Mouse (Mus musculus): Measurements from ENCODE around the gene Sufu. TPM values are rescaled to one million over a fixed set of nuclear protein-coding genes. Genes with fewer than 3 reads are reported as not detected.

The Sufu gene
- polyA plus RNA-seq, 2 experiments, result 30.6 to 35.5 TPM

DNA sequence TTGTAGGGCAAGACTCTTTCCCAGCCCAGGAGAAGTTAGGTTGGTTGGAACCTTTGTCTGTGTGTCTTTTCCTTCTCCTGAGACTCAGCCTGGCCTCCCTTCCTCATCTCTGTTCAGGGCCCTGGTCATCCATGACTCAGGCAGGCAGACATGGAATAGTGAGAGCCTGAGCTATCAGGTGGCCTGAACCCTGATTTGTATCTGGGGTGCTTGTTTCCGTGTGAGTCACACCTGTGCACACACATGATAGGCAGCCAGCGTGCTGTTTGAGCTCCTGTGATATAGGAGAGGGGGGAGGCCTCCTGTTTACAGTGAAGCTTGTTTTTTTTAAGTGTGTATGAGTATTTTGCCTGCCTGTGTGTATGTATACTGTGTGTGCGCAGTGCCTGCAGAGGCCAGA lies 112.5 kb downstream of the Sufu start:
- Histone ChIP-seq H3K4me3 (replicated peaks; ENCODE audit: low read length) (no peak overlapping the region), H3K36me3 (ENCODE audit: control insufficient read depth, insufficient read depth, low read length) (peaks cover 80% of the 10 kb centered on the region), H3K4me2 (replicated peaks; ENCODE audit: low read depth, low read length, severe bottlenecking) (no peak overlapping the region), H3K27me3 (ENCODE audit: control insufficient read depth, insufficient read depth, low read length) (no peaks in the 10 kb centered on the region), H3K4me1 (ENCODE audit: control insufficient read depth, insufficient read depth, low read length) (peaks cover 40% of the 10 kb centered on the region), H3K27ac (replicated peaks; ENCODE audit: low read depth, low read length) (no peak overlapping the region), H3K9ac (ENCODE audit: low read depth, low read length, severe bottlenecking) (no peak overlapping the region), H3K9me3 (ENCODE audit: control insufficient read depth, low read length) (no peaks in the 10 kb centered on the region)
- no peak for TF ChIP-seq POLR2A (IDR thresholded peaks at IDR 0.05; ENCODE audit: borderline replicate concordance, extremely low read depth, insufficient read depth, insufficient read length)
- no peak for ATAC-seq (ENCODE audit: low FRiP score, low read depth)
- whole genome bisulfite sequencing, result 55% methylated on average over 3 of the region's 3 CpGs
- no peak for DNase-seq (ENCODE audit: low spot score)

DNA sequence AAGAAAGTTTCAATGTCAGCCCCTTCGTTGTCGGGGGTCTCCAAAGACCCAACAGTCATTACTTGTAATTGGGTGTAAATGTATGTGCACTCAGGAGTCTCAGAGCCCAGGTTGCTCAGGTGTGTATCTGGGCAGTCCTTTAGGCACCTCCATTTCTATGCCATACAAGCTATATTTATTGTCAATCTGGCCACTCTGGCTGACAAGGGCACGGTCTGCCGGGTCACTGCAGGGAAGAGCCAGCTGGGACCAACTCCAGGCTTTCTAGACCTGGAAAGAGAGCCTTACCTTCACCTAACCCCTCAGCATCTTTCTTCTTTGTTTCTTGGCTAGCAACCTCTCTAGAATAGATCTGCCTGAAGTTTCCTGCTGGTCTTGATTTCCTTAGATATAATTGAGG lies 113.0 kb downstream of the Sufu start:
- H3K4me1 ChIP-seq (ENCODE audit: control insufficient read depth, insufficient read depth, low read length), result peaks cover 34% of the 10 kb centered on the region
- H3K36me3 ChIP-seq (ENCODE audit: control insufficient read depth, insufficient read depth, low read length), result peaks cover 86% of the 10 kb centered on the region

DNA sequence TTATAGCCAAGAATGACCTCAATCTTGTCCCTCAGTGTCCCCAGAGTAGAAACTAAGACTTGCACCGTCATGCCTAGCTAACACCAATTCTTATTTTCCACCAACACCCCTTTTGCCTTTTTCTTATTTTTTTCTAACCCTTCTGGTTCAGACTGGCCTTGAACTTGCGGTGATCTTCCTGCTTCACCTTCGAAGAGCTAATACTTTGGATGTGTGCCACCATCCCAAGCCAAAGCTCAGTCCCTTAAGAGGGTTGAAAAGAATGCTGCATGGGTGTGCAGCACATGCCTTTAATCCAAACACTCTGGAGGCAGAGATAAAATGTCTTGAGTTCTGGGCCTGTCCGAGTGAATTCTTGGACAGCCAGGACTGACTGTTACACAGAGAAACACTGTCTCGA lies 113.7 kb downstream of the Sufu start:
- no peak overlapping the region for H3K4me3 ChIP-seq (replicated peaks; ENCODE audit: low read length)
- no peak overlapping the region for H3K27ac ChIP-seq (replicated peaks; ENCODE audit: low read depth, low read length)
- 77% methylated on average over 5 of the region's 5 CpGs for WGBS
- ATAC-seq (ENCODE audit: low FRiP score, low read depth) (no peak), DNase-seq (ENCODE audit: low spot score) (no peak)
- H3K27me3 ChIP-seq (ENCODE audit: control insufficient read depth, insufficient read depth, low read length), result no peaks in the 10 kb centered on the region
- peaks cover 89% of the 10 kb centered on the region for H3K36me3 ChIP-seq (ENCODE audit: control insufficient read depth, insufficient read depth, low read length)
- no peak for TF ChIP-seq POLR2A (IDR thresholded peaks at IDR 0.05; ENCODE audit: borderline replicate concordance, extremely low read depth, insufficient read depth, insufficient read length)
- no peak overlapping the region for H3K4me2 ChIP-seq (replicated peaks; ENCODE audit: low read depth, low read length, severe bottlenecking)
- H3K9me3 ChIP-seq (ENCODE audit: control insufficient read depth, low read length), result no peaks in the 10 kb centered on the region
- H3K4me1 ChIP-seq (ENCODE audit: control insufficient read depth, insufficient read depth, low read length), result peaks cover 28% of the 10 kb centered on the region
- H3K9ac ChIP-seq (ENCODE audit: low read depth, low read length, severe bottlenecking), result no peak overlapping the region

More for the DNA sequence above, 113.0 kb downstream of the Sufu start:
- Histone ChIP-seq H3K27me3 (ENCODE audit: control insufficient read depth, insufficient read depth, low read length) (no peaks in the 10 kb centered on the region), H3K27ac (replicated peaks; ENCODE audit: low read depth, low read length) (no peak overlapping the region), H3K9ac (ENCODE audit: low read depth, low read length, severe bottlenecking) (no peak overlapping the region), H3K4me2 (replicated peaks; ENCODE audit: low read depth, low read length, severe bottlenecking) (no peak overlapping the region), H3K9me3 (ENCODE audit: control insufficient read depth, low read length) (no peaks in the 10 kb centered on the region), H3K4me3 (replicated peaks; ENCODE audit: low read length) (no peak overlapping the region)
- no peak for ATAC-seq (ENCODE audit: low FRiP score, low read depth)
- DNase-seq (ENCODE audit: low spot score), result no peak
- WGBS, result 82% methylated on average over 4 of the region's 4 CpGs
- TF ChIP-seq POLR2A (IDR thresholded peaks at IDR 0.05; ENCODE audit: borderline replicate concordance, extremely low read depth, insufficient read depth, insufficient read length), result no peak

GRCm38 (mm10) chr19:46510824-46511223 lies 114.1 kb downstream of the Sufu start:
- H3K4me2 ChIP-seq (replicated peaks; ENCODE audit: low read depth, low read length, severe bottlenecking), result no peak overlapping the region
- WGBS, result 61% methylated on average over 3 of the region's 3 CpGs
- no peak for ATAC-seq (ENCODE audit: low FRiP score, low read depth)
- no peaks in the 10 kb centered on the region for H3K27me3 ChIP-seq (ENCODE audit: control insufficient read depth, insufficient read depth, low read length)
- peaks cover 24% of the 10 kb centered on the region for H3K4me1 ChIP-seq (ENCODE audit: control insufficient read depth, insufficient read depth, low read length)
- no peak for TF ChIP-seq POLR2A (IDR thresholded peaks at IDR 0.05; ENCODE audit: borderline replicate concordance, extremely low read depth, insufficient read depth, insufficient read length)
- no peaks in the 10 kb centered on the region for H3K9me3 ChIP-seq (ENCODE audit: control insufficient read depth, low read length)
- H3K4me3 ChIP-seq (replicated peaks; ENCODE audit: low read length), result no peak overlapping the region
- H3K27ac ChIP-seq (replicated peaks; ENCODE audit: low read depth, low read length), result no peak overlapping the region
- no peak for DNase-seq (ENCODE audit: low spot score)
- H3K9ac ChIP-seq (ENCODE audit: low read depth, low read length, severe bottlenecking), result no peak overlapping the region
- peaks cover 89% of the 10 kb centered on the region for H3K36me3 ChIP-seq (ENCODE audit: control insufficient read depth, insufficient read depth, low read length)

DNA sequence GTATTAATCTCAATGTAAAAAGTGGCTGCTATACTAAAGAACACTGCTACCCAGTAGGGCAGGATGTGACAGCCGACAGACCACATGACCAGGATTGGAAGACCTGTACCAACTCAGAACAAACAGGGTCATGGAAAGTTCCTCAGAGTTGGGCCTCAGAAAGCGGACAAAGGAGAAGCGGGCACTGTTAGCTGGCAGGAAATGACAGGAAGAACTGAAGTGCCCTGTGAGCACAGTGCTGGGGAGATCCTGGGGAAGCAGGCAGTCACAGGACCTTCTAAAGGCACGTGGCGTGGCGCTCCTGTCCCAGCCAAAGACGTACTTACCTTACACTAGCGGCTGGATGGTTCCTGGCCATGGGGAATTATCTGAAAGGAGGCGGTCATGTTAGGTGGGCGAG lies 114.6 kb downstream of the Sufu start:
- DNase-seq (ENCODE audit: low spot score) (no peak), ATAC-seq (ENCODE audit: low FRiP score, low read depth) (no peak)
- H3K36me3 ChIP-seq (ENCODE audit: control insufficient read depth, insufficient read depth, low read length), result peaks cover 90% of the 10 kb centered on the region
- H3K9me3 ChIP-seq (ENCODE audit: control insufficient read depth, low read length), result no peaks in the 10 kb centered on the region
- peaks cover 20% of the 10 kb centered on the region for H3K4me1 ChIP-seq (ENCODE audit: control insufficient read depth, insufficient read depth, low read length)
- no peak overlapping the region for H3K27ac ChIP-seq (replicated peaks; ENCODE audit: low read depth, low read length)
- H3K4me3 ChIP-seq (replicated peaks; ENCODE audit: low read length), result no peak overlapping the region
- TF ChIP-seq POLR2A (IDR thresholded peaks at IDR 0.05; ENCODE audit: borderline replicate concordance, extremely low read depth, insufficient read depth, insufficient read length), result no peak
- no peak overlapping the region for H3K9ac ChIP-seq (ENCODE audit: low read depth, low read length, severe bottlenecking)
- H3K4me2 ChIP-seq (replicated peaks; ENCODE audit: low read depth, low read length, severe bottlenecking), result no peak overlapping the region
- H3K27me3 ChIP-seq (ENCODE audit: control insufficient read depth, insufficient read depth, low read length), result no peaks in the 10 kb centered on the region
- 92% methylated on average over 10 of the region's 10 CpGs for WGBS

DNA sequence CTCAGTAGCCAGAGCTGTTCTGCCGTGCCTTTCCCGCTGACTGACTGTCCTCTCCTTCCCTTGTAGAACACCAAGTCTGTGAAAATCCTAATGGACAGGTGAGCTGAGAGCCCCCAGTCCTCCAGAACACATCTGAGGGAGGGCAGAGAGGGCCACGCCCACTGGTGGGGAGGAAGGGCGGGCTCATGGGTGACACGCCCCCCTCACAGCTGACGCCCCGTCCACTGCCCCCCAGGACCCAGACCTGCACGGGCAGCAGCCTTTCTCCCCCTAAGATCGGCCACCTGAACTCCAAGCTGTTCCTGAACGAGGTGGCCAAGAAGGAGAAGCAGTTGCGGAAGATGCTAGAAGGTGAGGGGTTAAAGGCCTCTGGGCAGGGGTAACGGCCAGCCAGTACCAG lies 117.7 kb downstream of the Sufu start:
- no peaks in the 10 kb centered on the region for H3K27me3 ChIP-seq (ENCODE audit: control insufficient read depth, insufficient read depth, low read length)
- H3K4me2 ChIP-seq (replicated peaks; ENCODE audit: low read depth, low read length, severe bottlenecking), result no peak overlapping the region
- H3K4me1 ChIP-seq (ENCODE audit: control insufficient read depth, insufficient read depth, low read length), result peaks cover 20% of the 10 kb centered on the region
- no peak overlapping the region for H3K4me3 ChIP-seq (replicated peaks; ENCODE audit: low read length)
- TF ChIP-seq POLR2A (IDR thresholded peaks at IDR 0.05; ENCODE audit: borderline replicate concordance, extremely low read depth, insufficient read depth, insufficient read length), result no peak
- no peak for ATAC-seq (ENCODE audit: low FRiP score, low read depth)
- 81% methylated on average over 12 of the region's 12 CpGs for WGBS
- no peak overlapping the region for H3K27ac ChIP-seq (replicated peaks; ENCODE audit: low read depth, low read length)
- H3K9me3 ChIP-seq (ENCODE audit: control insufficient read depth, low read length), result no peaks in the 10 kb centered on the region
- peaks cover 70% of the 10 kb centered on the region for H3K36me3 ChIP-seq (ENCODE audit: control insufficient read depth, insufficient read depth, low read length)
- DNase-seq (ENCODE audit: low spot score), result no peak
- no peak overlapping the region for H3K9ac ChIP-seq (ENCODE audit: low read depth, low read length, severe bottlenecking)
